Mouse (Mus musculus) CH12.LX (cell line): ENCODE measurements around the gene Pdcd11. TPM values are rescaled to one million over a fixed set of nuclear protein-coding genes. Genes with fewer than 3 reads are reported as not detected.
A peak's percentile ranks its signal among the peaks of the same experiment; 100 is the strongest.

Experiments used
- DNase-seq: peaks from one replicate; pipeline ENCODE4 v3.0.0-alpha.2; 2013; ENCODE audit errors: extremely low read depth
- H3K27ac ChIP-seq: 2 replicates; pipeline ENCODE4 v1.5.1; 2012; ENCODE audit warnings: low read depth, mild to moderate bottlenecking, control low read depth, moderate library complexity; ENCODE audit not compliant: insufficient read depth
- H3K27me3 ChIP-seq: replicated peaks from 2 replicates; pipeline ENCODE3; 2012; ENCODE audit warnings: inconsistent platforms
- H3K36me3 ChIP-seq, 2 experiments: replicated peaks in 1 of 2; 2 replicates each; pipeline versions ENCODE3 to v1.6.1; 2012; ENCODE audit warnings: inconsistent platforms in 1 of 2, low read length in 1 of 2, mild to moderate bottlenecking in 1 of 2, mixed read lengths in 1 of 2, moderate library complexity in 1 of 2; ENCODE audit not compliant: control insufficient read depth in 1 of 2, insufficient read depth in 1 of 2
- H3K4me1 ChIP-seq, 2 experiments: 2 replicates each; pipeline ENCODE4 v1.6.1; 2012; ENCODE audit warnings: inconsistent platforms in 1 of 2, moderate library complexity in 1 of 2; ENCODE audit not compliant: insufficient read depth in 2 of 2, control insufficient read depth in 1 of 2
- H3K4me2 ChIP-seq: 2 replicates; pipeline ENCODE4 v1.6.1; 2012; ENCODE audit warnings: low read depth, mild to moderate bottlenecking, control low read depth; ENCODE audit not compliant: poor library complexity, insufficient read depth, severe bottlenecking
- H3K4me3 ChIP-seq, 3 experiments: fragments of 150-350 bp in 1 of 3; sonication (generic) in 1 of 3; replicated peaks in 1 of 3; 2 replicates each; pipeline versions ENCODE3 to v1.5.1; 2011 to 2012; ENCODE audit warnings: low read depth in 2 of 3, low read length in 2 of 3, mild to moderate bottlenecking in 2 of 3, moderate library complexity in 2 of 3, control low read depth in 1 of 3, improper control_type of control experiment in 1 of 3, inconsistent platforms in 1 of 3, mixed read lengths in 1 of 3; ENCODE audit not compliant: poor library complexity in 1 of 3
- H3K79me2 ChIP-seq: replicated peaks from 2 replicates; pipeline ENCODE4 v1.6.1; 2012; ENCODE audit warnings: mild to moderate bottlenecking, moderate library complexity; ENCODE audit not compliant: control insufficient read depth, poor library complexity, insufficient read depth, severe bottlenecking; ENCODE audit errors: extremely low read depth
- H3K9ac ChIP-seq: 2 replicates; pipeline ENCODE4 v1.6.1; 2012; ENCODE audit warnings: low read depth, mild to moderate bottlenecking, control low read depth, moderate library complexity; ENCODE audit not compliant: insufficient read depth
- H3K9me3 ChIP-seq: replicated peaks from 2 replicates; pipeline ENCODE3; 2012; ENCODE audit warnings: low read length, inconsistent platforms, mixed read lengths
- BHLHE40 ChIP-seq: IDR thresholded peaks from 2 replicates; pipeline ENCODE4 v1.6.1; 2011; ENCODE audit warnings: mild to moderate bottlenecking, low read depth, low read length, improper control_type of control experiment
- CHD1 ChIP-seq: IDR thresholded peaks from 2 replicates; pipeline ENCODE4 v1.6.1; 2012; ENCODE audit warnings: low read depth, low read length, improper control_type of control experiment, inconsistent platforms
- CHD2 ChIP-seq: IDR thresholded peaks from 2 replicates; pipeline ENCODE4 v1.6.1; 2011; ENCODE audit warnings: low read length, improper control_type of control experiment
- CTCF ChIP-seq, 2 experiments: IDR thresholded peaks in 1 of 2; conservative IDR thresholded peaks in 1 of 2; 2 replicates each; pipeline ENCODE4 v1.5.1; 2011 to 2012; ENCODE audit warnings: low read depth in 2 of 2, low read length in 2 of 2, improper control_type of control experiment in 1 of 2, inconsistent platforms in 1 of 2, mild to moderate bottlenecking in 1 of 2, moderate library complexity in 1 of 2
- E2F4 ChIP-seq: IDR thresholded peaks from 2 replicates; pipeline ENCODE4 v1.6.1; 2011; ENCODE audit warnings: low read depth, low read length, improper control_type of control experiment; ENCODE audit not compliant: insufficient replicate concordance
- ELF1 ChIP-seq: IDR thresholded peaks from 2 replicates; pipeline ENCODE4 v1.6.1; 2014; ENCODE audit warnings: low read depth, mild to moderate bottlenecking, inconsistent platforms, low read length, improper control_type of control experiment
- EP300 ChIP-seq: IDR thresholded peaks from 2 replicates; pipeline ENCODE4 v1.6.1; 2011; ENCODE audit warnings: low read length, improper control_type of control experiment
- ETS1 ChIP-seq: conservative IDR thresholded peaks from 2 replicates; pipeline ENCODE4 v1.6.1; 2012; ENCODE audit warnings: low read depth, mild to moderate bottlenecking, inconsistent platforms, low read length, improper control_type of control experiment, moderate library complexity
- GABPA ChIP-seq: IDR thresholded peaks from 2 replicates; pipeline ENCODE4 v1.6.1; 2012; ENCODE audit warnings: low read depth, low read length, improper control_type of control experiment, inconsistent platforms; ENCODE audit not compliant: insufficient replicate concordance
- HCFC1 ChIP-seq: IDR thresholded peaks from 2 replicates; pipeline ENCODE4 v1.6.1; 2012; ENCODE audit warnings: low read depth, mild to moderate bottlenecking, inconsistent platforms, low read length, improper control_type of control experiment
- IRF4 ChIP-seq: IDR thresholded peaks from 2 replicates; pipeline ENCODE4 v1.6.1; 2014; ENCODE audit warnings: low read depth, mild to moderate bottlenecking, inconsistent platforms, low read length, improper control_type of control experiment
- JUN ChIP-seq: IDR thresholded peaks from 2 replicates; pipeline ENCODE4 v1.6.1; 2011; ENCODE audit warnings: low read depth, mild to moderate bottlenecking, low read length, improper control_type of control experiment, moderate library complexity; ENCODE audit not compliant: insufficient read depth
- JUND ChIP-seq: conservative IDR thresholded peaks from 2 replicates; pipeline ENCODE4 v1.6.1; 2011; ENCODE audit warnings: low read depth, low read length, improper control_type of control experiment
- KAT2A ChIP-seq: IDR thresholded peaks from 2 replicates; pipeline ENCODE4 v1.6.1; 2012; ENCODE audit warnings: low read length, improper control_type of control experiment, inconsistent platforms; ENCODE audit not compliant: insufficient replicate concordance
- MAFK ChIP-seq: IDR thresholded peaks from 2 replicates; pipeline ENCODE4 v1.6.1; 2011; ENCODE audit warnings: low read length, improper control_type of control experiment; ENCODE audit not compliant: insufficient replicate concordance
- MAX ChIP-seq: IDR thresholded peaks from 2 replicates; pipeline ENCODE4 v1.6.1; 2011; ENCODE audit warnings: low read length, improper control_type of control experiment
- MAZ ChIP-seq: IDR thresholded peaks from 2 replicates; pipeline ENCODE4 v1.6.1; 2012; ENCODE audit warnings: low read depth, mild to moderate bottlenecking, inconsistent platforms, low read length, improper control_type of control experiment, moderate library complexity
- MEF2A ChIP-seq: IDR thresholded peaks from 2 replicates; pipeline ENCODE4 v1.6.1; 2014; ENCODE audit warnings: low read depth, mild to moderate bottlenecking, inconsistent platforms, low read length, improper control_type of control experiment, borderline replicate concordance
- MXI1 ChIP-seq: IDR thresholded peaks from 2 replicates; pipeline ENCODE4 v1.6.1; 2011; ENCODE audit warnings: mild to moderate bottlenecking, low read depth, low read length, improper control_type of control experiment
- MYC ChIP-seq: IDR thresholded peaks from 2 replicates; pipeline ENCODE4 v1.6.1; 2011; ENCODE audit warnings: low read depth, mild to moderate bottlenecking, improper control_type of control experiment, low read length
- NELFE ChIP-seq: IDR thresholded peaks from 2 replicates; pipeline ENCODE4 v1.6.1; 2011; ENCODE audit warnings: low read depth, low read length, improper control_type of control experiment
- NRF1 ChIP-seq: IDR thresholded peaks from 2 replicates; pipeline ENCODE4 v1.6.1; 2014; ENCODE audit warnings: low read depth, mild to moderate bottlenecking, inconsistent platforms, low read length, improper control_type of control experiment, moderate library complexity
- PAX5 ChIP-seq: IDR thresholded peaks from 2 replicates; pipeline ENCODE4 v1.6.1; 2012; ENCODE audit warnings: low read length, inconsistent platforms, mixed read lengths
- POLR2A ChIP-seq: IDR thresholded peaks from 2 replicates; pipeline ENCODE4 v1.6.1; 2011; ENCODE audit warnings: low read depth, mild to moderate bottlenecking, improper control_type of control experiment, low read length
- POLR2AphosphoS2 ChIP-seq: IDR thresholded peaks from 2 replicates; pipeline ENCODE4 v1.6.1; 2011; ENCODE audit warnings: low read depth, low read length, improper control_type of control experiment
- RAD21 ChIP-seq: IDR thresholded peaks from 2 replicates; pipeline ENCODE4 v1.6.1; 2011; ENCODE audit warnings: low read depth, mild to moderate bottlenecking, low read length, improper control_type of control experiment, moderate library complexity
- RCOR1 ChIP-seq: conservative IDR thresholded peaks from 2 replicates; pipeline ENCODE4 v1.6.1; 2012; ENCODE audit warnings: low read depth, mild to moderate bottlenecking, inconsistent platforms, low read length, improper control_type of control experiment
- SIN3A ChIP-seq: IDR thresholded peaks from 2 replicates; pipeline ENCODE4 v1.6.1; 2012; ENCODE audit warnings: low read length, improper control_type of control experiment, inconsistent platforms
- SMC3 ChIP-seq: IDR thresholded peaks from 2 replicates; pipeline ENCODE4 v1.6.1; 2011; ENCODE audit warnings: low read depth, low read length, improper control_type of control experiment
- TBP ChIP-seq: conservative IDR thresholded peaks from 2 replicates; pipeline ENCODE4 v1.6.1; 2011; ENCODE audit warnings: low read depth, low read length, improper control_type of control experiment
- TCF12 ChIP-seq: IDR thresholded peaks from 2 replicates; pipeline ENCODE4 v1.6.1; 2014; ENCODE audit warnings: low read depth, mild to moderate bottlenecking, inconsistent platforms, low read length, improper control_type of control experiment
- UBTF ChIP-seq: IDR thresholded peaks from 2 replicates; pipeline ENCODE4 v1.6.1; 2012; ENCODE audit warnings: low read depth, mild to moderate bottlenecking, inconsistent platforms, low read length, improper control_type of control experiment, moderate library complexity
- USF1 ChIP-seq: IDR thresholded peaks from 2 replicates; pipeline ENCODE4 v1.6.1; 2014; ENCODE audit warnings: low read depth, mild to moderate bottlenecking, inconsistent platforms, low read length, improper control_type of control experiment
- USF2 ChIP-seq: conservative IDR thresholded peaks from 2 replicates; pipeline ENCODE4 v1.6.1; 2011; ENCODE audit warnings: low read depth, low read length, improper control_type of control experiment
- ZC3H11A ChIP-seq: IDR thresholded peaks from 2 replicates; pipeline ENCODE4 v1.6.1; 2012; ENCODE audit warnings: low read depth, mild to moderate bottlenecking, inconsistent platforms, low read length, improper control_type of control experiment
- ZKSCAN1 ChIP-seq: IDR thresholded peaks from 2 replicates; pipeline ENCODE4 v1.6.1; 2012; ENCODE audit warnings: low read depth, inconsistent platforms, low read length, improper control_type of control experiment, borderline replicate concordance
- ZMIZ1 ChIP-seq: IDR thresholded peaks from 2 replicates; pipeline ENCODE4 v1.6.1; 2012; ENCODE audit warnings: low read depth, mild to moderate bottlenecking, inconsistent platforms, low read length, improper control_type of control experiment
- ZNF384 ChIP-seq: IDR thresholded peaks from 2 replicates; pipeline ENCODE4 v1.6.1; 2012; ENCODE audit warnings: low read depth, low read length, improper control_type of control experiment, inconsistent platforms
- dilution Hi-C: fragments of 300-500 bp; cut with MboI; formaldehyde crosslinking; loops from 2 replicates; pipeline ENCODE4 v1.14.3; 2020; ENCODE audit warnings: low sequenced_read_pairs; ENCODE audit not compliant: extremely low pct_unique_long_range_greater_than_20kb, extremely low pct_ligation_motif_present
- in situ Hi-C: fragments of 300-500 bp; cut with MboI; formaldehyde crosslinking; loops from 3 replicates; pipeline ENCODE4 v1.14.3; 2019; ENCODE audit warnings: low sequenced_read_pairs, low pct_ligation_motif_present, low pct_unique_long_range_greater_than_20kb, mixed read lengths
- polyA plus RNA-seq: library from polyadenylated mRNA; unstranded; fragments of >175 nt; gene quantifications from 2 replicates; pipeline ENCODE4 v1.2.1, GENCODE M21; 2012; ENCODE audit warnings: low read depth; ENCODE audit not compliant: insufficient read length
- total RNA-seq, 2 experiments: library from RNA; depleted of rRNA; stranded (reverse); fragments of 300-350 nt in 1 of 2; fragments of >200 nt in 1 of 2; gene quantifications; 2 replicates each; pipeline ENCODE4 v1.2.3; 2012 to 2014

Gene Pdcd11
- total and polyA plus RNA-seq, 3 experiments: 26.6 to 78.0 (median 49.7) TPM

GRCm38 (mm10) chr19:47067924-47068611, 22.5 kb upstream of the Pdcd11 start:
- Histone ChIP-seq H3K9ac (peak overlapping the region; percentile 91), H3K27ac (peak overlapping the region; percentile 57; the same call in 1 of the 2 replicates), H3K79me2 (peaks cover 10% of the 10 kb centered on the region), H3K4me3 (peak overlapping the region; percentile 73 to 97 (median 93)), H3K27me3 (no peaks in the 10 kb centered on the region), H3K4me1 (peaks cover 0 to 16% of the 10 kb centered on the region in 2 experiments; a peak in 2 of 4 replicates), H3K4me2 (peak overlapping the region; percentile 83; the same call in 1 of the 2 replicates), H3K36me3 (peaks cover 7 to 30% of the 10 kb centered on the region in 2 experiments), H3K9me3 (no peaks in the 10 kb centered on the region)
- DNase-seq: peak; percentile 83
- dilution Hi-C loops: no loop called here
- in situ Hi-C loops: no loop called here
- TF ChIP-seq JUND (no peak), CHD1 (peak; percentile 58; the same call in 1 of the 2 replicates), ZKSCAN1 (no peak), ETS1 (no peak), GABPA (no peak), BHLHE40 (no peak), USF1 (no peak), CTCF (conservative IDR thresholded peaks at IDR 0.05 in 1 of 2, IDR thresholded peaks at IDR 0.05 in 1 of 2; ENCODE audit: low read depth in 2 of 2, low read length in 2 of 2) (no peak), KAT2A (0 out of 2 replicates have a peak, but pooled peaks have one; percentile 22), UBTF (peak; percentile 88), MXI1 (peak; percentile 88), ZC3H11A (no peak), TBP (peak; percentile 63; the same call in 1 of the 2 replicates), IRF4 (peak; percentile 38; the same call in 1 of the 2 replicates), POLR2AphosphoS2 (no peak), EP300 (no peak), MEF2A (no peak; the same call in 1 of the 2 replicates), PAX5 (no peak), MAZ (no peak), USF2 (no peak), E2F4 (no peak), MYC (no peak), TCF12 (peak; percentile 61; the same call in 1 of the 2 replicates), MAX (peak; percentile 50; the same call in 1 of the 2 replicates), POLR2A (peak; percentile 62), RAD21 (no peak), HCFC1 (0 out of 2 replicates have a peak, but pooled peaks have one; percentile 19), ZNF384 (no peak), CHD2 (no peak), MAFK (no peak), ELF1 (peak; percentile 41; the same call in 1 of the 2 replicates), SIN3A (peak; percentile 89), NRF1 (peak; percentile 81), SMC3 (no peak), ZMIZ1 (no peak; the same call in none of the 2 replicates), JUN (no peak), RCOR1 (no peak), NELFE (peak; percentile 69)
